Mouse (Mus musculus) urinary bladder, postnatal 4 days (tissue): ENCODE data around the gene Castor1.

Source experiments
- DNase-seq, 2 experiments: peaks; one replicate each; pipeline ENCODE4 v3.0.0; 2021 to 2022; ENCODE audit warnings: low spot score in 2 of 2

The Castor1 gene

GRCm38 (mm10) chr11:4235052-4235655 is 17.1 kb downstream of the Castor1 start:
- DNase-seq: no peak

- DNase-seq: no peak
Observed at GRCm38 (mm10) chr11:4235665-4236545, 17.9 kb downstream of the Castor1 start, which contains the start of gene Osm. Osm (plus strand) TSS chr11:4236420.

GRCm38 (mm10) chr11:4236546-4237067 is 18.6 kb downstream of the Castor1 start:
- DNase-seq: no peak

GRCm38 (mm10) chr11:4237389-4237912 is 19.4 kb downstream of the Castor1 start:
- no peak for DNase-seq

- no peak for DNase-seq
Observed at GRCm38 (mm10) chr11:4238167-4238566, 20.1 kb downstream of the Castor1 start.

GRCm38 (mm10) chr11:4239691-4240090 is 21.7 kb downstream of the Castor1 start:
- DNase-seq: no peak

GRCm38 (mm10) chr11:4240151-4240550 is 22.1 kb downstream of the Castor1 start:
- no peak for DNase-seq

- no peak for DNase-seq
Observed at GRCm38 (mm10) chr11:4241180-4241579, 23.2 kb downstream of the Castor1 start.

GRCm38 (mm10) chr11:4246126-4246525 is 28.1 kb downstream of the Castor1 start:
- DNase-seq: no peak

GRCm38 (mm10) chr11:4246623-4247022 is 28.6 kb downstream of the Castor1 start:
- no peak for DNase-seq

- no peak for DNase-seq
Observed at GRCm38 (mm10) chr11:4247201-4247959, 29.4 kb downstream of the Castor1 start.

- no peak for DNase-seq
Observed at GRCm38 (mm10) chr11:4249151-4249550, 31.1 kb downstream of the Castor1 start.

GRCm38 (mm10) chr11:4250290-4250689 is 32.3 kb downstream of the Castor1 start:
- no peak for DNase-seq

GRCm38 (mm10) chr11:4251376-4251775 is 33.4 kb downstream of the Castor1 start:
- DNase-seq: no peak

- DNase-seq: no peak
Observed at GRCm38 (mm10) chr11:4252886-4253285, 34.9 kb downstream of the Castor1 start.

- no peak for DNase-seq
Observed at GRCm38 (mm10) chr11:4256846-4257607, 39.0 kb downstream of the Castor1 start, which contains the start of gene Lif. Lif (plus strand) TSS chr11:4257557.

- DNase-seq: no peak
Observed at GRCm38 (mm10) chr11:4257756-4258155, 39.7 kb downstream of the Castor1 start.

- DNase-seq: peak; percentile 72 to 80
Observed at GRCm38 (mm10) chr11:4258657-4259082, 40.6 kb downstream of the Castor1 start.

- DNase-seq: no peak
Observed at GRCm38 (mm10) chr11:4260463-4261187, 42.6 kb downstream of the Castor1 start.

- no peak for DNase-seq
Observed at GRCm38 (mm10) chr11:4261188-4261494, 43.1 kb downstream of the Castor1 start.
